Mouse (Mus musculus) MEL (cell line): ENCODE measurements around the gene Axin2.

ENCODE experiments used
- CHD2 ChIP-seq: IDR thresholded peaks from 2 replicates; pipeline ENCODE4 v1.6.1; 2011; ENCODE audit warnings: low read length, improper control_type of control experiment
- CTCF ChIP-seq, 3 experiments: IDR thresholded peaks in 2 of 3; conservative IDR thresholded peaks in 1 of 3; 2 replicates each; pipeline ENCODE4 v1.5.1; 2011 to 2012; ENCODE audit warnings: low read length in 3 of 3, low read depth in 2 of 3, mild to moderate bottlenecking in 2 of 3, improper control_type of control experiment in 1 of 3, inconsistent platforms in 1 of 3, mixed read lengths in 1 of 3, moderate library complexity in 1 of 3; ENCODE audit not compliant: control insufficient read depth in 1 of 3, insufficient read depth in 1 of 3, poor library complexity in 1 of 3, severe bottlenecking in 1 of 3
- EP300 ChIP-seq, 2 experiments: IDR thresholded peaks; 2 replicates each; pipeline ENCODE4 v1.6.1; 2011; ENCODE audit warnings: improper control_type of control experiment in 2 of 2, low read length in 2 of 2, low read depth in 1 of 2, mild to moderate bottlenecking in 1 of 2
- GATA1 ChIP-seq: IDR thresholded peaks from 2 replicates; pipeline ENCODE4 v1.6.1; 2011; ENCODE audit warnings: low read depth, low read length, improper control_type of control experiment
- POLR2A ChIP-seq, 2 experiments: IDR thresholded peaks; 2 replicates each; pipeline ENCODE4 v1.6.1; 2011 to 2012; ENCODE audit warnings: low read length in 2 of 2, mild to moderate bottlenecking in 2 of 2, control low read depth in 1 of 2, improper control_type of control experiment in 1 of 2, low read depth in 1 of 2, moderate library complexity in 1 of 2; ENCODE audit not compliant: control insufficient read depth in 1 of 2, insufficient read depth in 1 of 2, poor library complexity in 1 of 2
- TAL1 ChIP-seq: IDR thresholded peaks from 2 replicates; pipeline ENCODE4 v1.6.1; 2012; ENCODE audit warnings: mild to moderate bottlenecking, inconsistent platforms, low read length, moderate library complexity, mixed read lengths

DNA sequence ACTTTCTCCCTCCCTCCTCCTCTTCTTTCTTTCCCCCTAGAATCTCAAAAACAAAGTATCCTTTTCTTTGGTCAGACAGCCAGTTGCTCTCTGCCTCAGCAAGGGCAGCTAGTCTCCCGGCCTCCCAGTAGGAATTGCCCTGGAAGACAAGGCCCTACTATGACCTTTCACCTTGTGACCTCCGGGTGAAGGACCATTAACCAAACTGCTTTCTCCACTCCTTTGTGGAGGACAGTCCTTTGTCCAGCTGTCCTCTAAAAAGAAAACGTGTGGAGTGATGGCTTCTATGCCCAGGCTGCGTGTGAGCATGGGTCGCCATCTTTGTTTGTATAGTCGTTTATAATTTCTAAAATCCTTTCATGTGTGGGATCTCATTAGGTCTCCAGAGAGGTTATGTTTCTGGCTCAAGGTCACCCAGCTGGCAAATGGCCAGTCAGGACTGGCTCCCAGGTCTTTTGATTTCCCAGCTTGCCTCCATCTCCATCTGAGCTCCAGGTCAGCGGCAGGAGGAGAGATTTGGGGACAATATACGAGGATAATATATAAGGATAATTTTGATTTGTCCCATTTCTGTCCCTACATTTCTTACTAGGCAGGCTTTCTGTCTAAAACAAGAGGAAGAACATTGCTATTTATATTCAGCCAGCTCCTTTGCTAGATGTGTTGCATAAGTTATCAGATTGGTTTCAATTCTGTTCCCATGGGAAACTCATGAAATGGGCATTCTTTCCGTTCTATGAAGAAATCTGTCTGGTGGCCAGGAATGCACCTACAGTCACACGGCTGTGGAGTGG is 75.2 kb downstream of the Axin2 start:
- TF ChIP-seq EP300 (IDR thresholded peaks at IDR 0.05; ENCODE audit: low read depth in 1 of 2, low read length in 2 of 2), result no peak
- no peak for TF ChIP-seq GATA1
- no peak for TF ChIP-seq TAL1
- TF ChIP-seq CTCF (IDR thresholded peaks at IDR 0.05 in 2 of 3, conservative IDR thresholded peaks at IDR 0.05 in 1 of 3; ENCODE audit: control insufficient read depth in 1 of 3, insufficient read depth in 1 of 3, low read depth in 2 of 3, low read length in 3 of 3, poor library complexity in 1 of 3, severe bottlenecking in 1 of 3), result no peak
- no peak for TF ChIP-seq POLR2A (IDR thresholded peaks at IDR 0.05; ENCODE audit: control insufficient read depth in 1 of 2, insufficient read depth in 1 of 2, low read depth in 1 of 2, low read length in 2 of 2, poor library complexity in 1 of 2)
- TF ChIP-seq CHD2, result no peak
